Mouse (Mus musculus): Measurements from ENCODE around the gene Sirpa. TPM values are rescaled to one million over a fixed set of nuclear protein-coding genes. Genes with fewer than 3 reads are reported as not detected.

Gene Sirpa
- total RNA-seq, 2 experiments from 2014 or later: 5.9 to 6.5 TPM

GRCm38 (mm10) chr2:129630532-129630886 is 37.9 kb downstream of the Sirpa start:
- intact Hi-C loops (cut with DNase I): no loop called here

GRCm38 (mm10) chr2:129630978-129631660 is 38.5 kb downstream of the Sirpa start:
- intact Hi-C loops (cut with DNase I): no loop called here

More at GRCm38 (mm10) chr2:129630532-129630886, 37.9 kb downstream of the Sirpa start:
- DNase-seq: no peak

GRCm38 (mm10) chr2:129632324-129632723 is 39.7 kb downstream of the Sirpa start:
- no peak for DNase-seq
- intact Hi-C loops (cut with DNase I): no loop called here

More at GRCm38 (mm10) chr2:129630978-129631660, 38.5 kb downstream of the Sirpa start:
- no peak for DNase-seq

- DNase-seq: peak; percentile 55 to 63
- intact Hi-C loops (cut with DNase I): no loop called here
These were observed 40.6 kb downstream of the Sirpa start for GRCm38 (mm10) chr2:129633077-129633732.

- peak in 1 of 2 experiments; percentile 11 for DNase-seq
- intact Hi-C loops (cut with DNase I): no loop called here
These were observed 41.3 kb downstream of the Sirpa start for GRCm38 (mm10) chr2:129633982-129634381.

GRCm38 (mm10) chr2:129652616-129653015 is 60.0 kb downstream of the Sirpa start:
- intact Hi-C loops (cut with DNase I): no loop called here
- DNase-seq: no peak

GRCm38 (mm10) chr2:129653632-129654031 is 61.0 kb downstream of the Sirpa start:
- DNase-seq: no peak
- intact Hi-C loops (cut with DNase I): no loop called here

GRCm38 (mm10) chr2:129654233-129654950 is 61.8 kb downstream of the Sirpa start:
- DNase-seq: no peak
- intact Hi-C loops (cut with DNase I): no loop called here

GRCm38 (mm10) chr2:129655033-129655432 is 62.4 kb downstream of the Sirpa start:
- intact Hi-C loops (cut with DNase I): no loop called here
- DNase-seq: no peak

- intact Hi-C loops (cut with DNase I): no loop called here
- DNase-seq: no peak
These were observed 66.2 kb downstream of the Sirpa start for GRCm38 (mm10) chr2:129658796-129659195.

- DNase-seq: no peak
- intact Hi-C loops (cut with DNase I): loop anchor here (5.0 kb wide), 1 partner anchor 158 kb away; no protein-coding TSS in a partner anchor
These were observed 67.4 kb downstream of the Sirpa start for GRCm38 (mm10) chr2:129660020-129660419.

- intact Hi-C loops (cut with DNase I): loop anchor here (5.0 kb wide), 1 partner anchor 160 kb away; no protein-coding TSS in a partner anchor
- no peak for DNase-seq
These were observed 69.8 kb downstream of the Sirpa start for GRCm38 (mm10) chr2:129662484-129662883.

- intact Hi-C loops (cut with DNase I): no loop called here
- no peak for DNase-seq
These were observed 79.3 kb downstream of the Sirpa start for GRCm38 (mm10) chr2:129671911-129672310.

GRCm38 (mm10) chr2:129674935-129675634 is 82.5 kb downstream of the Sirpa start:
- intact Hi-C loops (cut with DNase I): loop anchor here (5.0 kb wide), 1 partner anchor 173 kb away; no protein-coding TSS in a partner anchor
- DNase-seq: peak; percentile 60 to 75

GRCm38 (mm10) chr2:129677664-129678063 is 85.0 kb downstream of the Sirpa start:
- intact Hi-C loops (cut with DNase I): loop anchor here (2.0 to 5.0 kb wide), 2 partner anchors 175 to 195 kb away; no protein-coding TSS in a partner anchor

GRCm38 (mm10) chr2:129679066-129679465 is 86.4 kb downstream of the Sirpa start:
- intact Hi-C loops (cut with DNase I): loop anchor here (5.0 kb wide), 1 partner anchor 177 kb away; no protein-coding TSS in a partner anchor
- DNase-seq: no peak

More at GRCm38 (mm10) chr2:129677664-129678063, 85.0 kb downstream of the Sirpa start:
- no peak for DNase-seq

GRCm38 (mm10) chr2:129680236-129680635 is 87.6 kb downstream of the Sirpa start:
- no peak for DNase-seq
- intact Hi-C loops (cut with DNase I): no loop called here
